Mouse (Mus musculus): ENCODE data around the gene Evx1. TPM values are rescaled to one million over a fixed set of nuclear protein-coding genes. Genes with fewer than 3 reads are reported as not detected.
"Not testable (repeated sequence)": the region's sequence is repeated elsewhere in the genome, so short reads cannot be mapped to it uniquely, and the experiment has no call there.

The Evx1 gene
- total RNA-seq, 2 experiments from 2014 or later = not detected

- DNase-seq = no peak
These were observed 8.6 kb downstream of the Evx1 start for GRCm38 (mm10) chr6:52321826-52322315.

GRCm38 (mm10) chr6:52322721-52323215 lies 9.5 kb downstream of the Evx1 start:
- no peak for DNase-seq

- no peak for DNase-seq
These were observed 10.0 kb downstream of the Evx1 start for GRCm38 (mm10) chr6:52323292-52323691.

GRCm38 (mm10) chr6:52324061-52324460 lies 10.8 kb downstream of the Evx1 start:
- no peak for DNase-seq

GRCm38 (mm10) chr6:52346816-52347215 lies 33.5 kb downstream of the Evx1 start:
- DNase-seq = not testable (repeated sequence)

- no peak for DNase-seq
These were observed 52.7 kb downstream of the Evx1 start for GRCm38 (mm10) chr6:52366021-52366420.

- DNase-seq = no peak
These were observed 53.2 kb downstream of the Evx1 start for GRCm38 (mm10) chr6:52366533-52366932.

- DNase-seq = no peak
These were observed 53.8 kb downstream of the Evx1 start for GRCm38 (mm10) chr6:52367067-52367466.

Other genes starting within 250 kb of the Evx1 start
- under 1 TPM in 1 of 2 experiments, not detected in 1; 0.21 TPM for gene Hoxa1, start 155.2 kb upstream of the Evx1 start, total RNA-seq (2021)
- gene Hoxa2, start 148.7 kb upstream of the Evx1 start, total RNA-seq (2021) = under 1 TPM; 0.28 to 0.83 TPM
- gene 5730596B20Rik, start 136.0 kb upstream of the Evx1 start, total RNA-seq (2021) = not detected
- 1 to 10 TPM; 2.3 to 2.8 TPM for gene Hoxa4, start 121.7 kb upstream of the Evx1 start, total RNA-seq (2021)
- 1 to 10 TPM; 1.9 to 3.5 TPM for gene Hoxa5, start 108.9 kb upstream of the Evx1 start, total RNA-seq (2021)
- gene Hoxa6, start 104.8 kb upstream of the Evx1 start, total RNA-seq (2021) = 1 to 10 TPM; 1.8 to 2.8 TPM
- gene Hoxa3, start 100.2 kb upstream of the Evx1 start, total RNA-seq (2021) = 1 to 10 TPM; 2.4 to 3.3 TPM
- gene Gm28308, start 100.2 kb upstream of the Evx1 start, total RNA-seq (2021) = under 1 TPM in 1 of 2 experiments, not detected in 1; 0.46 TPM
- gene Hoxa7, start 91.6 kb upstream of the Evx1 start, total RNA-seq (2021) = 1 to 10 TPM; 4.7 to 5.5 TPM
- 10 to 100 TPM in 1 of 2 experiments, 1 to 10 TPM in 1; 5.7 to 13.5 TPM for gene Hoxa9, start 82.4 kb upstream of the Evx1 start, total RNA-seq (2021)
- gene Hoxa10, start 72.6 kb upstream of the Evx1 start, total RNA-seq (2021) = 10 to 100 TPM; 14.8 to 18.4 TPM
- 1 to 10 TPM; 1.4 to 1.8 TPM for gene Hoxa11, start 67.7 kb upstream of the Evx1 start, total RNA-seq (2021)
- 1 to 10 TPM in 1 of 2 experiments, under 1 TPM in 1; 0.48 to 2.1 TPM for gene Hoxa13, start 52.6 kb upstream of the Evx1 start, total RNA-seq (2021)